Mouse (Mus musculus) cortical plate, adult 2 months (tissue): Measurements from ENCODE around the gene Vwa3b.

Experiments used
- CTCF ChIP-seq: fragments of 200-500 bp; IDR thresholded peaks from 2 replicates; pipeline ENCODE4 v1.5.1; 2011; ENCODE audit warnings: mild to moderate bottlenecking, control low read depth, low read length; ENCODE audit not compliant: insufficient read depth; ENCODE audit errors: extremely low read depth
- POLR2A ChIP-seq: fragments of 200-500 bp; IDR thresholded peaks from 2 replicates; pipeline ENCODE4 v1.6.1; 2011; ENCODE audit warnings: mild to moderate bottlenecking, low read length, control low read depth; ENCODE audit not compliant: insufficient read depth; ENCODE audit errors: extremely low read depth

DNA sequence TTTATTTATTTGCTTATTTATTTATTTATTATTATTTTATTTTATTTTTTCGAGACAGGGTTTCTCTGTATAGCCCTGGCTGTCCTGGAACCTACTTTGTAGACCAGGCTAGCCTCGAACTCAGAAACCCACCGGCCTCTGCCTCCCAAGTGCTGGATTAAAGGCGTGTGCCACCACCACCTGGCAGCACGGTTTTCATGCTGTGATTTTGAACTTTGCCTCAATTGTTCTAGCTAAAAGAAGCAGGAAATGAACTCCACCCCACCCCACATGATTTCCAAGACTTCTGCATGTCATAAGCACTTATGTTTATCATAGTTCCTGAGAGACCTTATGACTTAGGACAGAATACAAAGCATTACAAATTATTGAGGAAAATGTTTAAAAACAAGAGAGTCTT, 15.5 kb downstream of the Vwa3b start:
- TF ChIP-seq CTCF (no peak), POLR2A (no peak)
